In the genomic region with DNA sequence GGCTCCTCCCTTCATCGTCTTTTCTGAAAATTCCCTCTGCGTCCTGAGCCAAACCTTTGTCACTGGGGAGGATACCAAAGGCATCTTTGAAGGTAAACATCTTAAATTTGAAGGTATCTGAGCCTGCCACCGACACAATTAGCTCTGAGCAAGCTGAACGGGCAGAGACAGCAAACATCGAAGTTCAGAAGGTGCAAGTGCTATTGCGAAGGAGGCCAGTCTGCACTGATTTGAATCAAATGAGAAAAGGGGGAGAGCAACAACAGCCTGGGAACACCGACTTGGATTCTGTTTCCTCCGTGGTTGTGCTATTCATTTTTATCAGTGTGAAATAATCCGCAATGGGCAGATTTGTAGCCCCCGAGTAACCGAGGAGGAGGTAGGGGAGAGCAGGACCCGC, we compare ENCODE assay signal across 9 mouse cellular contexts.
DNase-seq lines count a peak whose midpoint lies in the region; ATAC-seq and TF ChIP-seq lines count a peak whose summit lies in the region.
"Had no signal": no experiment of that assay in that cellular context is flagged by ENCODE, and none has a peak within 500 bp of the region (broad histone marks: within the 10 kb centered on the region; RNA-seq: fewer than 3 reads in every experiment).

No protein-coding gene starts in this region.

- peaks cover 5% of the 10 kb centered on the region; the same call in 1 of the 2 replicates for H3K4me1 ChIP-seq in liver, postnatal 0 days (ENCODE audit: insufficient read depth)
- H3K4me1 ChIP-seq in liver, embryonic 12.5 days: no peaks in the 10 kb centered on the region
- H3K4me1 ChIP-seq in hindbrain, embryonic 14.5 days (replicated peaks; ENCODE audit: control insufficient read depth, insufficient read depth, low read length): peaks cover 49% of the 10 kb centered on the region
- peaks cover 50% of the 10 kb centered on the region for H3K4me1 ChIP-seq in neural tube, embryonic 14.5 days (ENCODE audit: control insufficient read depth, insufficient read depth, low read length)

- peak overlapping the region; percentile 65 for H3K4me2 ChIP-seq in liver, postnatal 0 days (ENCODE audit: low read depth, low read length)
- H3K4me2 ChIP-seq in liver, embryonic 12.5 days: no peak overlapping the region
- peak overlapping the region; percentile 55 for H3K4me2 ChIP-seq in hindbrain, embryonic 14.5 days (replicated peaks)
- H3K4me2 ChIP-seq in neural tube, embryonic 14.5 days (ENCODE audit: low read depth, low read length): peak overlapping the region; percentile 60

- H3K4me3 ChIP-seq in liver, postnatal 0 days (ENCODE audit: low read depth, low read length): no peak overlapping the region
- H3K4me3 ChIP-seq in liver, embryonic 12.5 days: no peak overlapping the region
- peak overlapping the region; percentile 32 for H3K4me3 ChIP-seq in hindbrain, embryonic 14.5 days (replicated peaks; ENCODE audit: low read length)
- H3K4me3 ChIP-seq in neural tube, embryonic 14.5 days (ENCODE audit: low read depth, low read length): peak overlapping the region; percentile 28
- H3K4me3 ChIP-seq: liver, embryonic 15.5 days had no signal

- DNase-seq in cerebellum, adult 9-10 months: peak; percentile 45
- DNase-seq in cerebellum, postnatal 25 days: no peak
- DNase-seq in liver, postnatal 0 days: no peak
- DNase-seq in hindbrain, embryonic 14.5 days (ENCODE audit: low spot score): no peak
- no peak for DNase-seq in thymus, postnatal 4 days
- DNase-seq in adrenal gland, adult 2 months: no peak

- no peak for TF ChIP-seq CTCF in liver, postnatal 0 days (IDR thresholded peaks at IDR 0.05; ENCODE audit: low read depth)

- H3K9me3 ChIP-seq in liver, postnatal 0 days (ENCODE audit: low read length): no peaks in the 10 kb centered on the region
- no peaks in the 10 kb centered on the region for H3K9me3 ChIP-seq in liver, embryonic 12.5 days (replicated peaks)
- no peaks in the 10 kb centered on the region for H3K9me3 ChIP-seq in hindbrain, embryonic 14.5 days (ENCODE audit: control insufficient read depth, low read length)
- H3K9me3 ChIP-seq in neural tube, embryonic 14.5 days (ENCODE audit: control insufficient read depth, low read length): no peaks in the 10 kb centered on the region
- H3K9me3 ChIP-seq: liver, embryonic 15.5 days had no signal

- WGBS in liver, postnatal 0 days (ENCODE audit: insufficient replicate concordance): 69% methylated on average over 12 of the region's 12 CpGs
- 64% methylated on average over 12 of the region's 12 CpGs for WGBS in liver, embryonic 12.5 days (ENCODE audit: insufficient replicate concordance)
- WGBS in hindbrain, embryonic 14.5 days: 37% methylated on average over 12 of the region's 12 CpGs
- WGBS in neural tube, embryonic 14.5 days: 34% methylated on average over 12 of the region's 12 CpGs

- no peak for ATAC-seq in liver, postnatal 0 days
- no peak for ATAC-seq in liver, embryonic 12.5 days
- no peak for ATAC-seq in hindbrain, embryonic 14.5 days (ENCODE audit: low FRiP score)
- ATAC-seq in neural tube, embryonic 14.5 days (ENCODE audit: low read depth): no peak

- no peak for TF ChIP-seq EP300 in liver, postnatal 0 days (IDR thresholded peaks at IDR 0.05; ENCODE audit: low read depth)

- peak overlapping the region; percentile 51 for H3K27ac ChIP-seq in liver, postnatal 0 days (ENCODE audit: low read depth)
- H3K27ac ChIP-seq in liver, embryonic 12.5 days: no peak overlapping the region
- H3K27ac ChIP-seq in hindbrain, embryonic 14.5 days: peak overlapping the region; percentile 88
- peak overlapping the region; percentile 75 for H3K27ac ChIP-seq in neural tube, embryonic 14.5 days (ENCODE audit: low read depth, low read length)
- H3K27ac ChIP-seq: liver, embryonic 15.5 days had no signal

- no peak overlapping the region for H3K9ac ChIP-seq in liver, postnatal 0 days (replicated peaks)
- H3K9ac ChIP-seq in liver, embryonic 12.5 days: no peak overlapping the region
- peak overlapping the region; percentile 56 for H3K9ac ChIP-seq in hindbrain, embryonic 14.5 days
- H3K9ac ChIP-seq in neural tube, embryonic 14.5 days (replicated peaks; ENCODE audit: low read depth, low read length): peak overlapping the region; percentile 22; the same call in 1 of the 2 replicates
- H3K9ac ChIP-seq: liver, embryonic 15.5 days had no signal

- H3K27me3 ChIP-seq in liver, postnatal 0 days (ENCODE audit: insufficient read depth, low read length): no peaks in the 10 kb centered on the region
- H3K27me3 ChIP-seq in liver, embryonic 12.5 days (replicated peaks): no peaks in the 10 kb centered on the region
- H3K27me3 ChIP-seq in hindbrain, embryonic 14.5 days (ENCODE audit: control insufficient read depth, insufficient read depth, low read length): no peaks in the 10 kb centered on the region
- no peaks in the 10 kb centered on the region for H3K27me3 ChIP-seq in neural tube, embryonic 14.5 days (ENCODE audit: control insufficient read depth, insufficient read depth, low read length)
- H3K27me3 ChIP-seq: liver, embryonic 15.5 days had no signal

- no peaks in the 10 kb centered on the region for H3K36me3 ChIP-seq in liver, postnatal 0 days (replicated peaks; ENCODE audit: insufficient read depth, low read length)
- H3K36me3 ChIP-seq in liver, embryonic 12.5 days: no peaks in the 10 kb centered on the region
- H3K36me3 ChIP-seq in hindbrain, embryonic 14.5 days (replicated peaks; ENCODE audit: control insufficient read depth, insufficient read depth): no peaks in the 10 kb centered on the region
- no peaks in the 10 kb centered on the region for H3K36me3 ChIP-seq in neural tube, embryonic 14.5 days (ENCODE audit: control insufficient read depth, insufficient read depth, low read length)
- H3K36me3 ChIP-seq: liver, embryonic 15.5 days had no signal

Comparison
In these comparisons a context has a peak if more than half of its experiments do, and no peak if none do; other contexts are left out.
1. H3K4me3 ChIP-seq: peak in hindbrain, embryonic 14.5 days (single experiment) and neural tube, embryonic 14.5 days (single experiment); none in liver, postnatal 0 days (single experiment) and liver, embryonic 12.5 days (single experiment).
2. H3K9ac ChIP-seq: peak in hindbrain, embryonic 14.5 days (single experiment) and neural tube, embryonic 14.5 days (single experiment); none in liver, postnatal 0 days (single experiment) and liver, embryonic 12.5 days (single experiment).